Mouse (Mus musculus): Measurements from ENCODE around the gene Tstd2. TPM values are rescaled to one million over a fixed set of nuclear protein-coding genes. Genes with fewer than 3 reads are reported as not detected.
A peak's percentile ranks its signal among the peaks of the same experiment; 100 is the strongest.

The Tstd2 gene
- 20.2 and 25.5 TPM in 2 replicates for total RNA-seq (2014; rRNA removed)
- polyA plus RNA-seq (2015; fragmentation: Nextera tagmentation; extraction: Ambion mirVana): 18.5 and 22.4 TPM in 2 replicates

- H3K36me3 ChIP-seq (ENCODE audit: insufficient read depth, low read length): peaks cover 10% of the 10 kb centered on the region; the same call in 1 of the 2 replicates
- peak within 1 kb of the TSS; percentile 92 for H3K4me3 ChIP-seq (ENCODE audit: low read length)
- peak within 1 kb of the TSS; percentile 87 for H3K9ac ChIP-seq (replicated peaks; ENCODE audit: low read length)
- TF ChIP-seq CTCF (IDR thresholded peaks at IDR 0.05; ENCODE audit: low read depth): no peak
- peak within 1 kb of the TSS; percentile 90 for H3K4me2 ChIP-seq (ENCODE audit: low read depth, low read length)
- WGBS: under 1% methylated on average over 88 of the region's 90 CpGs
- H3K27ac ChIP-seq: peak within 1 kb of the TSS; percentile 96
- no peaks in the 10 kb centered on the region for H3K27me3 ChIP-seq (ENCODE audit: insufficient read depth, low read length)
- no peaks in the 10 kb centered on the region for H3K9me3 ChIP-seq (ENCODE audit: low read length)
- peaks cover 19% of the 10 kb centered on the region for H3K4me1 ChIP-seq (ENCODE audit: insufficient read depth, low read length)
- ATAC-seq: peak; percentile 93
- peak; percentile 95 for DNase-seq (ENCODE audit: low spot score)
These were observed at the start of gene Tstd2, which contains the start of gene Ncbp1 for GRCm38 (mm10) chr4:46138287-46139222. Tstd2 (minus strand) TSS chr4:46138694. Ncbp1 (plus strand) TSS chr4:46138613.

GRCm38 (mm10) chr4:46186466-46186865, 48.0 kb upstream of the Tstd2 start:
- H3K4me1 ChIP-seq (ENCODE audit: insufficient read depth, low read length): no peaks in the 10 kb centered on the region
- no peaks in the 10 kb centered on the region for H3K9me3 ChIP-seq (ENCODE audit: low read length)
- WGBS: 77% methylated on average over 3 of the region's 3 CpGs
- H3K36me3 ChIP-seq (ENCODE audit: insufficient read depth, low read length): peaks cover 59% of the 10 kb centered on the region
- H3K4me2 ChIP-seq (ENCODE audit: low read depth, low read length): no peak overlapping the region
- no peaks in the 10 kb centered on the region for H3K27me3 ChIP-seq (ENCODE audit: insufficient read depth, low read length)
- no peak overlapping the region for H3K9ac ChIP-seq (replicated peaks; ENCODE audit: low read length)
- H3K27ac ChIP-seq: no peak overlapping the region
- DNase-seq (ENCODE audit: low spot score) (no peak), ATAC-seq (no peak)
- no peak overlapping the region for H3K4me3 ChIP-seq (ENCODE audit: low read length)
- TF ChIP-seq CTCF (IDR thresholded peaks at IDR 0.05; ENCODE audit: low read depth): no peak

GRCm38 (mm10) chr4:46185890-46186289, 47.4 kb upstream of the Tstd2 start:
- Histone ChIP-seq H3K4me3 (ENCODE audit: low read length) (no peak overlapping the region), H3K36me3 (ENCODE audit: insufficient read depth, low read length) (peaks cover 60% of the 10 kb centered on the region), H3K9me3 (ENCODE audit: low read length) (no peaks in the 10 kb centered on the region), H3K9ac (replicated peaks; ENCODE audit: low read length) (no peak overlapping the region), H3K4me1 (ENCODE audit: insufficient read depth, low read length) (no peaks in the 10 kb centered on the region), H3K27ac (no peak overlapping the region), H3K4me2 (ENCODE audit: low read depth, low read length) (no peak overlapping the region), H3K27me3 (ENCODE audit: insufficient read depth, low read length) (no peaks in the 10 kb centered on the region)
- DNase-seq (ENCODE audit: low spot score) (no peak), ATAC-seq (no peak)
- WGBS: 82% methylated on average over 9 of the region's 9 CpGs
- no peak for TF ChIP-seq CTCF (IDR thresholded peaks at IDR 0.05; ENCODE audit: low read depth)

- H3K4me1 ChIP-seq (ENCODE audit: insufficient read depth, low read length): no peaks in the 10 kb centered on the region
- no peak overlapping the region for H3K4me3 ChIP-seq (ENCODE audit: low read length)
- 85% methylated on average over 8 of the region's 8 CpGs for WGBS
- H3K9ac ChIP-seq (replicated peaks; ENCODE audit: low read length): no peak overlapping the region
- no peaks in the 10 kb centered on the region for H3K9me3 ChIP-seq (ENCODE audit: low read length)
- DNase-seq (ENCODE audit: low spot score) (no peak), ATAC-seq (no peak)
- no peak overlapping the region for H3K27ac ChIP-seq
- no peaks in the 10 kb centered on the region for H3K27me3 ChIP-seq (ENCODE audit: insufficient read depth, low read length)
- peaks cover 57% of the 10 kb centered on the region for H3K36me3 ChIP-seq (ENCODE audit: insufficient read depth, low read length)
- no peak overlapping the region for H3K4me2 ChIP-seq (ENCODE audit: low read depth, low read length)
- TF ChIP-seq CTCF (IDR thresholded peaks at IDR 0.05; ENCODE audit: low read depth): no peak
These were observed 46.9 kb upstream of the Tstd2 start for GRCm38 (mm10) chr4:46185423-46185822.

- no peak overlapping the region for H3K4me3 ChIP-seq (ENCODE audit: low read length)
These were observed 43.7 kb upstream of the Tstd2 start for GRCm38 (mm10) chr4:46182181-46182580.

GRCm38 (mm10) chr4:46181168-46181567, 42.7 kb upstream of the Tstd2 start:
- no peak for TF ChIP-seq CTCF (IDR thresholded peaks at IDR 0.05; ENCODE audit: low read depth)
- Histone ChIP-seq H3K9me3 (ENCODE audit: low read length) (no peaks in the 10 kb centered on the region), H3K9ac (replicated peaks; ENCODE audit: low read length) (no peak overlapping the region), H3K27ac (no peak overlapping the region), H3K4me3 (ENCODE audit: low read length) (no peak overlapping the region), H3K4me1 (ENCODE audit: insufficient read depth, low read length) (no peaks in the 10 kb centered on the region), H3K36me3 (ENCODE audit: insufficient read depth, low read length) (peaks cover 73% of the 10 kb centered on the region), H3K27me3 (ENCODE audit: insufficient read depth, low read length) (no peaks in the 10 kb centered on the region), H3K4me2 (ENCODE audit: low read depth, low read length) (no peak overlapping the region)
- no peak for DNase-seq (ENCODE audit: low spot score)
- no peak for ATAC-seq
- 80% methylated on average over 6 of the region's 6 CpGs for WGBS

More at GRCm38 (mm10) chr4:46182181-46182580, 43.7 kb upstream of the Tstd2 start:
- Histone ChIP-seq H3K9ac (replicated peaks; ENCODE audit: low read length) (no peak overlapping the region), H3K36me3 (ENCODE audit: insufficient read depth, low read length) (peaks cover 66% of the 10 kb centered on the region), H3K9me3 (ENCODE audit: low read length) (no peaks in the 10 kb centered on the region), H3K4me1 (ENCODE audit: insufficient read depth, low read length) (no peaks in the 10 kb centered on the region), H3K27ac (no peak overlapping the region), H3K4me2 (ENCODE audit: low read depth, low read length) (no peak overlapping the region), H3K27me3 (ENCODE audit: insufficient read depth, low read length) (no peaks in the 10 kb centered on the region)
- 92% methylated on average over 7 of the region's 7 CpGs for WGBS
- TF ChIP-seq CTCF (IDR thresholded peaks at IDR 0.05; ENCODE audit: low read depth): no peak
- ATAC-seq (no peak), DNase-seq (ENCODE audit: low spot score) (no peak)

Measured in hindbrain, postnatal 0 days (tissue).